Mouse (Mus musculus) urinary bladder, postnatal 25 days (tissue): ENCODE data around the gene Tpp1.

ENCODE experiments used
- DNase-seq: peaks from one replicate; pipeline ENCODE4 v3.0.0; 2022; ENCODE audit warnings: low spot score

Tpp1 gene

GRCm38 (mm10) chr7:105751491-105752433 lies at the start of gene Tpp1:
Gene Tpp1, minus strand, starts transcription at chr7:105752235.
- peak; percentile 79 for DNase-seq

GRCm38 (mm10) chr7:105796972-105797371 lies 44.9 kb upstream of the Tpp1 start:
- DNase-seq = no peak

GRCm38 (mm10) chr7:105795759-105796366 lies 43.8 kb upstream of the Tpp1 start:
- DNase-seq = no peak

GRCm38 (mm10) chr7:105793701-105794100 lies 41.7 kb upstream of the Tpp1 start:
- DNase-seq = no peak

- DNase-seq = no peak
Measured at GRCm38 (mm10) chr7:105791147-105791546, 39.1 kb upstream of the Tpp1 start.

GRCm38 (mm10) chr7:105787285-105788140 lies 35.5 kb upstream of the Tpp1 start, which contains the start of gene Dchs1:
Gene Dchs1, minus strand, starts transcription at chr7:105787654.
- DNase-seq = no peak

GRCm38 (mm10) chr7:105786506-105787284 lies 34.7 kb upstream of the Tpp1 start:
- DNase-seq = no peak

- no peak for DNase-seq
Measured at GRCm38 (mm10) chr7:105784556-105784955, 32.5 kb upstream of the Tpp1 start.

GRCm38 (mm10) chr7:105783861-105784260 lies 31.8 kb upstream of the Tpp1 start:
- DNase-seq = no peak

- DNase-seq = no peak
Measured at GRCm38 (mm10) chr7:105778553-105779265, 26.7 kb upstream of the Tpp1 start.

- peak; percentile 27 for DNase-seq
Measured at GRCm38 (mm10) chr7:105777797-105778552, 25.9 kb upstream of the Tpp1 start.

GRCm38 (mm10) chr7:105777316-105777715 lies 25.3 kb upstream of the Tpp1 start:
- DNase-seq = no peak

- no peak for DNase-seq
Measured at GRCm38 (mm10) chr7:105776026-105776425, 24.0 kb upstream of the Tpp1 start.

GRCm38 (mm10) chr7:105774661-105775060 lies 22.6 kb upstream of the Tpp1 start:
- no peak for DNase-seq

GRCm38 (mm10) chr7:105773041-105773440 lies 21.0 kb upstream of the Tpp1 start:
- no peak for DNase-seq

GRCm38 (mm10) chr7:105772331-105772730 lies 20.3 kb upstream of the Tpp1 start:
- no peak for DNase-seq

GRCm38 (mm10) chr7:105769959-105770358 lies 17.9 kb upstream of the Tpp1 start:
- no peak for DNase-seq

- DNase-seq = no peak
Measured at GRCm38 (mm10) chr7:105767729-105768165, 15.7 kb upstream of the Tpp1 start.

- no peak for DNase-seq
Measured at GRCm38 (mm10) chr7:105764331-105764730, 12.3 kb upstream of the Tpp1 start.
